Mouse (Mus musculus) megakaryocyte, adult 5-6 weeks (primary cell): ENCODE measurements around the gene Dnmt3b. TPM values are rescaled to one million over a fixed set of nuclear protein-coding genes. Genes with fewer than 3 reads are reported as not detected.
A peak's percentile ranks its signal among the peaks of the same experiment; 100 is the strongest.
"Not testable (repeated sequence)": the region's sequence is repeated elsewhere in the genome, so short reads cannot be mapped to it uniquely, and the experiment has no call there.

Experiments used
- ATAC-seq: 2 replicates; pipeline ENCODE4 v1.8.0; 2016; ENCODE audit warnings: mild to moderate bottlenecking, inconsistent platforms; ENCODE audit not compliant: poor library complexity, severe bottlenecking
- total RNA-seq, 2 experiments: library from RNA; stranded (forward) in 1 of 2; stranded (reverse) in 1 of 2; fragments of 153-499, 151-499 nt in 1 of 2; fragments of 221-1000, 200-1000 nt in 1 of 2; gene quantifications; 2 replicates each; pipeline versions ENCODE4 v1.2.3 to v1.2.4; 2015 to 2017

Dnmt3b gene
- total RNA-seq, 2 experiments from 2014 or later, result 2.5 to 2.8 TPM

GRCm38 (mm10) chr2:153632871-153633226, 16.4 kb upstream of the Dnmt3b start:
- ATAC-seq, result peak; percentile 27

- ATAC-seq, result no peak
Measured at GRCm38 (mm10) chr2:153633259-153633658, 16.0 kb upstream of the Dnmt3b start.

GRCm38 (mm10) chr2:153638977-153639680, 10.1 kb upstream of the Dnmt3b start:
- no peak for ATAC-seq

GRCm38 (mm10) chr2:153642496-153642895, 6.8 kb upstream of the Dnmt3b start:
- ATAC-seq, result no peak

GRCm38 (mm10) chr2:153642999-153643398, 6.3 kb upstream of the Dnmt3b start:
- ATAC-seq, result no peak

- ATAC-seq, result peak; percentile 14; the same call in 1 of the 2 replicates
Measured at GRCm38 (mm10) chr2:153648773-153649297, 415 bp upstream of the Dnmt3b start.

- ATAC-seq, result peak; percentile 39
Measured at GRCm38 (mm10) chr2:153650014-153650687, 901 bp downstream of the Dnmt3b start.

- no peak for ATAC-seq
Measured at GRCm38 (mm10) chr2:153651681-153652080, 2.4 kb downstream of the Dnmt3b start.

GRCm38 (mm10) chr2:153657659-153658058, 8.4 kb downstream of the Dnmt3b start:
- ATAC-seq, result not testable (repeated sequence)

- ATAC-seq, result no peak
Measured at GRCm38 (mm10) chr2:153660616-153661015, 11.4 kb downstream of the Dnmt3b start.

GRCm38 (mm10) chr2:153665401-153665800, 16.2 kb downstream of the Dnmt3b start:
- no peak for ATAC-seq

GRCm38 (mm10) chr2:153668754-153669376, 19.6 kb downstream of the Dnmt3b start:
- peak; percentile 52 for ATAC-seq

- ATAC-seq, result no peak
Measured at GRCm38 (mm10) chr2:153670111-153670510, 20.9 kb downstream of the Dnmt3b start.

- ATAC-seq, result no peak
Measured at GRCm38 (mm10) chr2:153672619-153673018, 23.4 kb downstream of the Dnmt3b start.

GRCm38 (mm10) chr2:153675364-153675763, 26.1 kb downstream of the Dnmt3b start:
- not testable (repeated sequence) for ATAC-seq

- ATAC-seq, result no peak
Measured at GRCm38 (mm10) chr2:153676944-153677343, 27.7 kb downstream of the Dnmt3b start.

- no peak for ATAC-seq
Measured at GRCm38 (mm10) chr2:153677550-153677949, 28.3 kb downstream of the Dnmt3b start.

GRCm38 (mm10) chr2:153679959-153680358, 30.7 kb downstream of the Dnmt3b start:
- no peak for ATAC-seq

- not testable (repeated sequence) for ATAC-seq
Measured at GRCm38 (mm10) chr2:153693413-153693812, 44.2 kb downstream of the Dnmt3b start.

GRCm38 (mm10) chr2:153694462-153695085, 45.3 kb downstream of the Dnmt3b start:
- ATAC-seq, result peak; percentile 83

GRCm38 (mm10) chr2:153696352-153696751, 47.1 kb downstream of the Dnmt3b start, which contains the start of gene Dnmt3c:
Dnmt3c (plus strand) TSS chr2:153696652.
- no peak for ATAC-seq
